Mouse (Mus musculus) brain, embryonic 14.5 days (tissue): ENCODE data around the gene Zdhhc13.

Experiments used
- CTCF ChIP-seq: fragments of 200-500 bp; IDR thresholded peaks from 2 replicates; pipeline ENCODE4 v1.5.1; 2012; ENCODE audit warnings: inconsistent platforms, mild to moderate bottlenecking, moderate library complexity, borderline replicate concordance; ENCODE audit not compliant: insufficient read depth, insufficient read length; ENCODE audit errors: extremely low read depth
- POLR2A ChIP-seq: fragments of 200-500 bp; IDR thresholded peaks from 2 replicates; pipeline ENCODE4 v1.6.1; 2012; ENCODE audit warnings: mild to moderate bottlenecking, inconsistent platforms, borderline replicate concordance; ENCODE audit not compliant: poor library complexity, insufficient read depth, insufficient read length, severe bottlenecking; ENCODE audit errors: extremely low read depth

DNA sequence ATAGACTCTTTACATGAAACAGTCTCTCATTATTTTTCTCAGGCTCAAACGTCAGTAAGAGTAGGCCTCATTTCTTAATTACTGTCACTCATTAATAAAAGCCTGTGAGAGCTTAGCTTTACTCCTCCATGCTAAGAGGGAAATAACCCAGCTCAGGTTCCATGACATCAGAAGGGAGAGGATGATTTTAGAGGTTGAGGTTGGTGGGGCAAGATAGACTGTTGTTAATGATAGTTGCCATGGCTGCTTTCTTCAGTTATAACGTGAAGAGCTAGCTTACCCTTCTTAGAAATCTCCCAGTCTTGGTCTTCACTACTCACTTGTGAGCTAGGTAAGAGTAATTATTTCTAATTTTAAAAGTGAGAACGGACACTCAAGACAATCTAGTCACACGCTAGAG lies 1.3 kb downstream of the Zdhhc13 start:
- TF ChIP-seq POLR2A (no peak), CTCF (no peak)
